Mouse (Mus musculus) spleen, adult 2 months (tissue): ENCODE measurements around the gene Zxdc.

Experiments
- CTCF ChIP-seq: fragments of 200-500 bp; IDR thresholded peaks from 2 replicates; pipeline ENCODE4 v1.5.1; 2011; ENCODE audit warnings: mild to moderate bottlenecking, inconsistent platforms; ENCODE audit not compliant: insufficient read depth, insufficient read length, insufficient replicate concordance; ENCODE audit errors: extremely low read depth
- POLR2A ChIP-seq: fragments of 200-500 bp; IDR thresholded peaks from 2 replicates; pipeline ENCODE4 v1.6.1; 2011; ENCODE audit warnings: low read depth, low read length, inconsistent platforms

- TF ChIP-seq POLR2A (no peak), CTCF (no peak)
Observed at GRCm38 (mm10) chr6:90425361-90425760, 56.1 kb downstream of the Zxdc start.
